Mouse (Mus musculus) neural tube, embryonic 11.5 days (tissue): ENCODE results near the gene Smoc1. TPM values are rescaled to one million over a fixed set of nuclear protein-coding genes. Genes with fewer than 3 reads are reported as not detected.
A peak's percentile ranks its signal among the peaks of the same experiment; 100 is the strongest.

ENCODE experiments used
- ATAC-seq: fragments of 200-750 bp; cut with Nextera tagmentation; 2 replicates; pipeline ENCODE4 v1.8.0; 2017; ENCODE audit warnings: moderate number of reproducible peaks, mild to moderate bottlenecking, moderate TSS enrichment, moderate library complexity; ENCODE audit not compliant: insufficient read depth, low FRiP score, low TSS enrichment
- DNase-seq: peaks from one replicate; pipeline ENCODE4 v3.0.0-alpha.2; 2015; ENCODE audit warnings: low spot score
- H3K27ac ChIP-seq: fragments of 300-500 bp; sonication (generic); 2 replicates; pipeline ENCODE4 v1.5.1; 2014; ENCODE audit warnings: low read depth, mild to moderate bottlenecking, low read length
- H3K27me3 ChIP-seq: fragments of 300-500 bp; sonication (generic); 2 replicates; pipeline ENCODE4 v1.6.1; 2014; ENCODE audit warnings: mild to moderate bottlenecking, low read length, mixed read lengths; ENCODE audit not compliant: control insufficient read depth, insufficient read depth
- H3K36me3 ChIP-seq: fragments of 300-500 bp; sonication (generic); 2 replicates; pipeline ENCODE4 v1.6.1; 2014; ENCODE audit warnings: mild to moderate bottlenecking, low read length, moderate library complexity, mixed read lengths; ENCODE audit not compliant: control insufficient read depth, insufficient read depth
- H3K4me1 ChIP-seq: fragments of 300-500 bp; sonication (generic); 2 replicates; pipeline ENCODE4 v1.6.1; 2014; ENCODE audit warnings: low read length, mixed read lengths; ENCODE audit not compliant: control insufficient read depth, insufficient read depth
- H3K4me2 ChIP-seq: fragments of 300-500 bp; sonication (generic); 2 replicates; pipeline ENCODE4 v1.6.1; 2014; ENCODE audit warnings: low read depth, mild to moderate bottlenecking, moderate library complexity
- H3K4me3 ChIP-seq: fragments of 300-500 bp; sonication (generic); 2 replicates; pipeline ENCODE4 v1.5.1; 2014; ENCODE audit warnings: low read depth, low read length
- H3K9ac ChIP-seq: fragments of 300-500 bp; sonication (generic); 2 replicates; pipeline ENCODE4 v1.6.1; 2014; ENCODE audit warnings: mild to moderate bottlenecking, low read length
- H3K9me3 ChIP-seq: fragments of 300-500 bp; sonication (generic); 2 replicates; pipeline ENCODE4 v1.6.1; 2016; ENCODE audit warnings: low read length; ENCODE audit not compliant: control insufficient read depth
- WGBS: fragments of 180-500 bp; shearing (Covaris S2); extraction: QIAGEN DNeasy Blood & Tissue Kit; methylation state at CpG from one replicate; pipeline ENCODE4 v1.1.7; 2014; 5-methylcytosine and 5-hydroxymethylcytosine counted together
- polyA plus RNA-seq: library from polyadenylated mRNA; unstranded; fragments of >200 nt; fragmentation: Nextera tagmentation; extraction: Ambion mirVana; gene quantifications from 2 replicates; pipeline ENCODE4 v1.2.1, GENCODE M21; 2014

Smoc1 gene
- polyA plus RNA-seq, 1 experiment from 2014 or later, result 13.1 TPM

- WGBS, result 50% methylated on average over 4 of the region's 4 CpGs
- Histone ChIP-seq H3K9me3 (no peaks in the 10 kb centered on the region), H3K9ac (no peak overlapping the region), H3K27ac (no peak overlapping the region), H3K4me1 (peaks cover 8% of the 10 kb centered on the region), H3K27me3 (peaks cover 11% of the 10 kb centered on the region), H3K4me3 (no peak overlapping the region), H3K4me2 (no peak overlapping the region), H3K36me3 (no peaks in the 10 kb centered on the region)
- ATAC-seq (no peak), DNase-seq (no peak)
These were observed 3.1 kb downstream of the Smoc1 start for GRCm38 (mm10) chr12:81029731-81030130.

- 75% methylated on average over 7 of the region's 7 CpGs for WGBS
- Histone ChIP-seq H3K4me3 (no peak overlapping the region), H3K27me3 (peaks cover 11% of the 10 kb centered on the region), H3K4me1 (peaks cover 3% of the 10 kb centered on the region; the same call in 1 of the 2 replicates), H3K4me2 (no peak overlapping the region), H3K9me3 (no peaks in the 10 kb centered on the region), H3K27ac (no peak overlapping the region), H3K9ac (no peak overlapping the region), H3K36me3 (no peaks in the 10 kb centered on the region)
- ATAC-seq, result no peak
- DNase-seq, result no peak
These were observed 5.0 kb downstream of the Smoc1 start for GRCm38 (mm10) chr12:81031579-81031978.

- H3K4me3 ChIP-seq, result no peak overlapping the region
- no peaks in the 10 kb centered on the region for H3K27me3 ChIP-seq
- no peaks in the 10 kb centered on the region for H3K36me3 ChIP-seq
- peaks cover 3% of the 10 kb centered on the region; the same call in 1 of the 2 replicates for H3K4me1 ChIP-seq
- 64% methylated on average over 15 of the region's 15 CpGs for WGBS
- no peak overlapping the region for H3K4me2 ChIP-seq
- H3K9me3 ChIP-seq, result no peaks in the 10 kb centered on the region
- DNase-seq (no peak), ATAC-seq (no peak)
- H3K27ac ChIP-seq, result no peak overlapping the region
- H3K9ac ChIP-seq, result no peak overlapping the region
These were observed 6.9 kb downstream of the Smoc1 start for GRCm38 (mm10) chr12:81033389-81034041.

GRCm38 (mm10) chr12:81034042-81034417 lies 7.4 kb downstream of the Smoc1 start:
- H3K27me3 ChIP-seq, result no peaks in the 10 kb centered on the region
- no peak overlapping the region for H3K4me2 ChIP-seq
- WGBS, result 83% methylated on average over 4 of the region's 4 CpGs
- no peaks in the 10 kb centered on the region for H3K9me3 ChIP-seq
- DNase-seq, result no peak
- H3K4me3 ChIP-seq, result no peak overlapping the region
- ATAC-seq, result no peak
- H3K9ac ChIP-seq, result no peak overlapping the region
- no peaks in the 10 kb centered on the region for H3K36me3 ChIP-seq
- H3K4me1 ChIP-seq, result peaks cover 3% of the 10 kb centered on the region; the same call in 1 of the 2 replicates
- H3K27ac ChIP-seq, result no peak overlapping the region

GRCm38 (mm10) chr12:81035850-81036249 lies 9.2 kb downstream of the Smoc1 start:
- no peak overlapping the region for H3K9ac ChIP-seq
- H3K4me1 ChIP-seq, result no peaks in the 10 kb centered on the region
- no peaks in the 10 kb centered on the region for H3K36me3 ChIP-seq
- DNase-seq (no peak), ATAC-seq (no peak)
- H3K27ac ChIP-seq, result no peak overlapping the region
- no peak overlapping the region for H3K4me2 ChIP-seq
- H3K9me3 ChIP-seq, result no peaks in the 10 kb centered on the region
- no peak overlapping the region for H3K4me3 ChIP-seq
- 91% methylated on average over 6 of the region's 6 CpGs for WGBS
- H3K27me3 ChIP-seq, result no peaks in the 10 kb centered on the region

GRCm38 (mm10) chr12:81043616-81044015 lies 17.0 kb downstream of the Smoc1 start:
- no peak for ATAC-seq
- H3K27ac ChIP-seq, result no peak overlapping the region
- H3K4me2 ChIP-seq, result no peak overlapping the region
- H3K9ac ChIP-seq, result no peak overlapping the region
- no peaks in the 10 kb centered on the region for H3K27me3 ChIP-seq
- H3K4me1 ChIP-seq, result no peaks in the 10 kb centered on the region
- peak; percentile 44 for DNase-seq
- H3K9me3 ChIP-seq, result no peaks in the 10 kb centered on the region
- H3K36me3 ChIP-seq, result no peaks in the 10 kb centered on the region
- 63% methylated on average over 11 of the region's 11 CpGs for WGBS
- H3K4me3 ChIP-seq, result no peak overlapping the region

- WGBS, result 74% methylated on average over 5 of the region's 5 CpGs
- H3K36me3 ChIP-seq, result no peaks in the 10 kb centered on the region
- DNase-seq, result no peak
- H3K4me3 ChIP-seq, result no peak overlapping the region
- H3K9me3 ChIP-seq, result no peaks in the 10 kb centered on the region
- no peak for ATAC-seq
- no peaks in the 10 kb centered on the region for H3K4me1 ChIP-seq
- H3K27me3 ChIP-seq, result no peaks in the 10 kb centered on the region
- H3K27ac ChIP-seq, result no peak overlapping the region
- H3K9ac ChIP-seq, result no peak overlapping the region
- no peak overlapping the region for H3K4me2 ChIP-seq
These were observed 20.3 kb downstream of the Smoc1 start for GRCm38 (mm10) chr12:81046926-81047325.

GRCm38 (mm10) chr12:81049661-81050060 lies 23.1 kb downstream of the Smoc1 start:
- Histone ChIP-seq H3K4me3 (no peak overlapping the region), H3K4me2 (no peak overlapping the region), H3K36me3 (no peaks in the 10 kb centered on the region), H3K27ac (no peak overlapping the region), H3K4me1 (no peaks in the 10 kb centered on the region), H3K27me3 (no peaks in the 10 kb centered on the region), H3K9ac (no peak overlapping the region), H3K9me3 (no peaks in the 10 kb centered on the region)
- DNase-seq (no peak), ATAC-seq (no peak)
- 92% methylated on average over 5 of the region's 5 CpGs for WGBS

GRCm38 (mm10) chr12:81055000-81055705 lies 28.5 kb downstream of the Smoc1 start:
- no peaks in the 10 kb centered on the region for H3K27me3 ChIP-seq
- H3K27ac ChIP-seq, result no peak overlapping the region
- H3K4me3 ChIP-seq, result no peak overlapping the region
- peak; percentile 24 for DNase-seq
- H3K9ac ChIP-seq, result no peak overlapping the region
- no peaks in the 10 kb centered on the region for H3K36me3 ChIP-seq
- WGBS, result 56% methylated on average over 11 of the region's 11 CpGs
- 0 out of 2 replicates have a peak overlapping the region, but pooled peaks have one; percentile 5 for H3K4me2 ChIP-seq
- ATAC-seq, result no peak
- H3K9me3 ChIP-seq, result no peaks in the 10 kb centered on the region
- H3K4me1 ChIP-seq, result peaks cover 6% of the 10 kb centered on the region; the same call in 1 of the 2 replicates
